Mouse (Mus musculus) thymus, adult 2 months (tissue): ENCODE results near the gene Ctbp2.

Source experiments
- CTCF ChIP-seq: fragments of 200-500 bp; IDR thresholded peaks from 2 replicates; pipeline ENCODE4 v1.5.1; 2012; ENCODE audit warnings: mild to moderate bottlenecking, control low read depth, low read length, moderate library complexity, borderline replicate concordance; ENCODE audit not compliant: control insufficient read depth, poor library complexity, insufficient read depth; ENCODE audit errors: extremely low read depth
- POLR2A ChIP-seq: fragments of 200-500 bp; IDR thresholded peaks from 2 replicates; pipeline ENCODE4 v1.6.1; 2012; ENCODE audit warnings: mild to moderate bottlenecking, low read length, control low read depth, moderate library complexity; ENCODE audit not compliant: control insufficient read depth, poor library complexity, insufficient read depth; ENCODE audit errors: extremely low read depth

GRCm38 (mm10) chr7:133112351-133112831 lies 11.8 kb downstream of the Ctbp2 start:
- TF ChIP-seq POLR2A (no peak), CTCF (no peak)
